Mouse (Mus musculus): ENCODE results near the gene Sash1. TPM values are rescaled to one million over a fixed set of nuclear protein-coding genes. Genes with fewer than 3 reads are reported as not detected.

Sash1 gene
- polyA plus RNA-seq, 1 experiment, result 1.9 TPM

- no peak overlapping the region for H3ac ChIP-seq (ENCODE audit: control insufficient read depth, insufficient read length, low read depth)
- no peaks in the 10 kb centered on the region for H3K27me3 ChIP-seq (ENCODE audit: control insufficient read depth, insufficient read depth, insufficient read length)
- no peak for TF ChIP-seq MYOD1 (IDR thresholded peaks at IDR 0.05; ENCODE audit: control insufficient read depth, insufficient read length, low read depth)
- TF ChIP-seq MAX (IDR thresholded peaks at IDR 0.05), result no peak
- TF ChIP-seq CTCF (IDR thresholded peaks at IDR 0.05; ENCODE audit: control insufficient read depth, insufficient read depth, insufficient read length), result no peak
- no peak for TF ChIP-seq CEBPB (IDR thresholded peaks at IDR 0.05; ENCODE audit: low read depth)
- no peak overlapping the region for H3K4me3 ChIP-seq (ENCODE audit: insufficient read depth, poor library complexity, severe bottlenecking)
- H3K36me3 ChIP-seq (ENCODE audit: control insufficient read depth, insufficient read depth), result no peaks in the 10 kb centered on the region
- H3K79me2 ChIP-seq (ENCODE audit: control insufficient read depth, insufficient read depth), result no peaks in the 10 kb centered on the region
- no peaks in the 10 kb centered on the region for H3K79me3 ChIP-seq (ENCODE audit: low read depth)
Observed at GRCm38 (mm10) chr10:8746082-8746696, 139.7 kb downstream of the Sash1 start.

- no peaks in the 10 kb centered on the region for H3K79me2 ChIP-seq (ENCODE audit: control insufficient read depth, insufficient read depth)
- no peak overlapping the region for H3ac ChIP-seq (ENCODE audit: control insufficient read depth, insufficient read length, low read depth)
- TF ChIP-seq CTCF (IDR thresholded peaks at IDR 0.05; ENCODE audit: control insufficient read depth, insufficient read depth, insufficient read length) (peak; percentile 41), MAX (IDR thresholded peaks at IDR 0.05) (no peak), FOSL1 (IDR thresholded peaks at IDR 0.05; ENCODE audit: insufficient read depth, low read length, poor library complexity, severe bottlenecking) (no peak)
- H3K79me3 ChIP-seq (ENCODE audit: low read depth), result no peaks in the 10 kb centered on the region
- no peaks in the 10 kb centered on the region for H3K27me3 ChIP-seq (ENCODE audit: control insufficient read depth, insufficient read depth, insufficient read length)
- H3K4me3 ChIP-seq (ENCODE audit: insufficient read depth, poor library complexity, severe bottlenecking), result no peak overlapping the region
- no peaks in the 10 kb centered on the region for H3K36me3 ChIP-seq (ENCODE audit: control insufficient read depth, insufficient read depth)
Observed at GRCm38 (mm10) chr10:8742872-8743271, 143.0 kb downstream of the Sash1 start.

GRCm38 (mm10) chr10:8741505-8741904 lies 144.4 kb downstream of the Sash1 start:
- H3K27me3 ChIP-seq (ENCODE audit: control insufficient read depth, insufficient read depth, insufficient read length), result no peaks in the 10 kb centered on the region
- H3K79me2 ChIP-seq (ENCODE audit: control insufficient read depth, insufficient read depth), result no peaks in the 10 kb centered on the region
- no peaks in the 10 kb centered on the region for H3K79me3 ChIP-seq (ENCODE audit: low read depth)
- TF ChIP-seq CEBPB (IDR thresholded peaks at IDR 0.05; ENCODE audit: low read depth) (no peak), CTCF (IDR thresholded peaks at IDR 0.05; ENCODE audit: control insufficient read depth, insufficient read depth, insufficient read length) (no peak), FOSL1 (IDR thresholded peaks at IDR 0.05; ENCODE audit: insufficient read depth, low read length, poor library complexity, severe bottlenecking) (no peak), MAX (IDR thresholded peaks at IDR 0.05) (no peak), USF1 (IDR thresholded peaks at IDR 0.05; ENCODE audit: low read depth) (no peak), MYOD1 (IDR thresholded peaks at IDR 0.05; ENCODE audit: control insufficient read depth, insufficient read length, low read depth) (no peak), MYOG (IDR thresholded peaks at IDR 0.05; ENCODE audit: control insufficient read depth, extremely low read depth, insufficient read length) (no peak)
- H3K36me3 ChIP-seq (ENCODE audit: control insufficient read depth, insufficient read depth), result no peaks in the 10 kb centered on the region
- H3K4me3 ChIP-seq (ENCODE audit: insufficient read depth, poor library complexity, severe bottlenecking), result no peak overlapping the region
- H3ac ChIP-seq (ENCODE audit: control insufficient read depth, insufficient read length, low read depth), result no peak overlapping the region

GRCm38 (mm10) chr10:8740797-8741196 lies 145.1 kb downstream of the Sash1 start:
- no peak for TF ChIP-seq MYOD1 (IDR thresholded peaks at IDR 0.05; ENCODE audit: control insufficient read depth, insufficient read length, low read depth)
- TF ChIP-seq MAX (IDR thresholded peaks at IDR 0.05), result no peak
- no peak for TF ChIP-seq MYOG (IDR thresholded peaks at IDR 0.05; ENCODE audit: control insufficient read depth, extremely low read depth, insufficient read length)
- no peak for TF ChIP-seq CTCF (IDR thresholded peaks at IDR 0.05; ENCODE audit: control insufficient read depth, insufficient read depth, insufficient read length)
- Histone ChIP-seq H3ac (ENCODE audit: control insufficient read depth, insufficient read length, low read depth) (no peak overlapping the region), H3K79me2 (ENCODE audit: control insufficient read depth, insufficient read depth) (no peaks in the 10 kb centered on the region), H3K27me3 (ENCODE audit: control insufficient read depth, insufficient read depth, insufficient read length) (no peaks in the 10 kb centered on the region), H3K4me3 (ENCODE audit: insufficient read depth, poor library complexity, severe bottlenecking) (no peak overlapping the region), H3K36me3 (ENCODE audit: control insufficient read depth, insufficient read depth) (no peaks in the 10 kb centered on the region), H3K79me3 (ENCODE audit: low read depth) (no peaks in the 10 kb centered on the region)

- Histone ChIP-seq H3ac (ENCODE audit: control insufficient read depth, insufficient read length, low read depth) (no peak overlapping the region), H3K27me3 (ENCODE audit: control insufficient read depth, insufficient read depth, insufficient read length) (no peaks in the 10 kb centered on the region), H3K36me3 (ENCODE audit: control insufficient read depth, insufficient read depth) (no peaks in the 10 kb centered on the region), H3K4me3 (ENCODE audit: insufficient read depth, poor library complexity, severe bottlenecking) (no peak overlapping the region), H3K79me2 (ENCODE audit: control insufficient read depth, insufficient read depth) (no peaks in the 10 kb centered on the region), H3K79me3 (ENCODE audit: low read depth) (no peaks in the 10 kb centered on the region)
- TF ChIP-seq FOSL1 (IDR thresholded peaks at IDR 0.05; ENCODE audit: insufficient read depth, low read length, poor library complexity, severe bottlenecking), result no peak
- no peak for TF ChIP-seq MAX (IDR thresholded peaks at IDR 0.05)
- TF ChIP-seq CTCF (IDR thresholded peaks at IDR 0.05; ENCODE audit: control insufficient read depth, insufficient read depth, insufficient read length), result no peak
- no peak for TF ChIP-seq MYOG (IDR thresholded peaks at IDR 0.05; ENCODE audit: control insufficient read depth, extremely low read depth, insufficient read length)
- TF ChIP-seq USF1 (IDR thresholded peaks at IDR 0.05; ENCODE audit: low read depth), result no peak
- no peak for TF ChIP-seq CEBPB (IDR thresholded peaks at IDR 0.05; ENCODE audit: low read depth)
- no peak for TF ChIP-seq MYOD1 (IDR thresholded peaks at IDR 0.05; ENCODE audit: control insufficient read depth, insufficient read length, low read depth)
Observed at GRCm38 (mm10) chr10:8729387-8730337, 156.2 kb downstream of the Sash1 start.

Measured in C2C12 (cell line).